Mouse (Mus musculus): ENCODE measurements around the gene Ppp6c. TPM values are rescaled to one million over a fixed set of nuclear protein-coding genes. Genes with fewer than 3 reads are reported as not detected.
"Not testable (repeated sequence)": the region's sequence is repeated elsewhere in the genome, so short reads cannot be mapped to it uniquely, and the experiment has no call there.

The Ppp6c gene
- 90.3 and 93.9 TPM in 2 replicates for polyA plus RNA-seq (2014; fragmentation: Nextera tagmentation; extraction: Ambion mirVana)

GRCm38 (mm10) chr2:39226019-39226640 lies at the start of gene Ppp6c:
Ppp6c (minus strand) TSS chr2:39226451.
- DNase-seq (ENCODE audit: low spot score) (peak; percentile 93), ATAC-seq (ENCODE audit: insufficient read depth, low FRiP score, low TSS enrichment) (peak; percentile 97)
- Histone ChIP-seq H3K9ac (ENCODE audit: low read length) (peak within 1 kb of the TSS; percentile 81), H3K36me3 (ENCODE audit: control insufficient read depth, insufficient read depth, low read length) (no peaks in the 10 kb centered on the region), H3K27ac (ENCODE audit: low read depth, low read length) (peak within 1 kb of the TSS; percentile 84), H3K27me3 (ENCODE audit: control insufficient read depth, insufficient read depth, low read length) (no peaks in the 10 kb centered on the region), H3K4me2 (ENCODE audit: low read depth) (peak within 1 kb of the TSS; percentile 67), H3K4me1 (ENCODE audit: control insufficient read depth, insufficient read depth, low read length) (peaks cover 2% of the 10 kb centered on the region; the same call in 1 of the 2 replicates), H3K9me3 (ENCODE audit: control insufficient read depth, low read length) (no peaks in the 10 kb centered on the region), H3K4me3 (ENCODE audit: low read depth, low read length) (peak within 1 kb of the TSS; percentile 65)
- 0% methylated on average over 56 of the region's 56 CpGs for WGBS

- WGBS, result 61% methylated on average over 3 of the region's 3 CpGs
- no peak overlapping the region for H3K27ac ChIP-seq (ENCODE audit: low read depth, low read length)
- no peaks in the 10 kb centered on the region for H3K4me1 ChIP-seq (ENCODE audit: control insufficient read depth, insufficient read depth, low read length)
- H3K4me3 ChIP-seq (ENCODE audit: low read depth, low read length), result no peak overlapping the region
- H3K9ac ChIP-seq (ENCODE audit: low read length), result no peak overlapping the region
- DNase-seq (ENCODE audit: low spot score) (peak; percentile 12), ATAC-seq (ENCODE audit: insufficient read depth, low FRiP score, low TSS enrichment) (no peak)
- no peaks in the 10 kb centered on the region for H3K9me3 ChIP-seq (ENCODE audit: control insufficient read depth, low read length)
- H3K36me3 ChIP-seq (ENCODE audit: control insufficient read depth, insufficient read depth, low read length), result no peaks in the 10 kb centered on the region
- no peak overlapping the region for H3K4me2 ChIP-seq (ENCODE audit: low read depth)
- no peaks in the 10 kb centered on the region for H3K27me3 ChIP-seq (ENCODE audit: control insufficient read depth, insufficient read depth, low read length)
Observed at GRCm38 (mm10) chr2:39268357-39268756, 42.1 kb upstream of the Ppp6c start.

GRCm38 (mm10) chr2:39252275-39252674 lies 26.0 kb upstream of the Ppp6c start:
- ATAC-seq (ENCODE audit: insufficient read depth, low FRiP score, low TSS enrichment); H3K4me3 ChIP-seq (ENCODE audit: low read depth, low read length); H3K4me2 ChIP-seq (ENCODE audit: low read depth); H3K36me3 ChIP-seq (ENCODE audit: control insufficient read depth, insufficient read depth, low read length); H3K27me3 ChIP-seq (ENCODE audit: control insufficient read depth, insufficient read depth, low read length); H3K9me3 ChIP-seq (ENCODE audit: control insufficient read depth, low read length); H3K4me1 ChIP-seq (ENCODE audit: control insufficient read depth, insufficient read depth, low read length); H3K27ac ChIP-seq (ENCODE audit: low read depth, low read length); DNase-seq (ENCODE audit: low spot score); H3K9ac ChIP-seq (ENCODE audit: low read length): not testable (repeated sequence)
- WGBS, result 93% methylated on average over 11 of the region's 11 CpGs

- H3K4me2 ChIP-seq (ENCODE audit: low read depth); H3K4me1 ChIP-seq (ENCODE audit: control insufficient read depth, insufficient read depth, low read length); ATAC-seq (ENCODE audit: insufficient read depth, low FRiP score, low TSS enrichment); DNase-seq (ENCODE audit: low spot score); H3K27ac ChIP-seq (ENCODE audit: low read depth, low read length); H3K36me3 ChIP-seq (ENCODE audit: control insufficient read depth, insufficient read depth, low read length); H3K4me3 ChIP-seq (ENCODE audit: low read depth, low read length); H3K9ac ChIP-seq (ENCODE audit: low read length); H3K27me3 ChIP-seq (ENCODE audit: control insufficient read depth, insufficient read depth, low read length); H3K9me3 ChIP-seq (ENCODE audit: control insufficient read depth, low read length): not testable (repeated sequence)
- WGBS, result 79% methylated on average over 7 of the region's 11 CpGs
Observed at GRCm38 (mm10) chr2:39246862-39247261, 20.6 kb upstream of the Ppp6c start.

GRCm38 (mm10) chr2:39226731-39227130 lies 480 bp upstream of the Ppp6c start:
- peak overlapping the region; percentile 40 for H3K4me2 ChIP-seq (ENCODE audit: low read depth)
- no peak overlapping the region for H3K27ac ChIP-seq (ENCODE audit: low read depth, low read length)
- no peaks in the 10 kb centered on the region for H3K36me3 ChIP-seq (ENCODE audit: control insufficient read depth, insufficient read depth, low read length)
- peak overlapping the region; percentile 65 for H3K4me3 ChIP-seq (ENCODE audit: low read depth, low read length)
- no peaks in the 10 kb centered on the region for H3K9me3 ChIP-seq (ENCODE audit: control insufficient read depth, low read length)
- no peaks in the 10 kb centered on the region for H3K27me3 ChIP-seq (ENCODE audit: control insufficient read depth, insufficient read depth, low read length)
- DNase-seq (ENCODE audit: low spot score) (no peak), ATAC-seq (ENCODE audit: insufficient read depth, low FRiP score, low TSS enrichment) (peak; percentile 10; the same call in 1 of the 2 replicates)
- H3K9ac ChIP-seq (ENCODE audit: low read length), result no peak overlapping the region
- H3K4me1 ChIP-seq (ENCODE audit: control insufficient read depth, insufficient read depth, low read length), result peaks cover 2% of the 10 kb centered on the region; the same call in 1 of the 2 replicates
- WGBS, result 24% methylated on average over 3 of the region's 3 CpGs

- DNase-seq (ENCODE audit: low spot score) (peak; percentile 36), ATAC-seq (ENCODE audit: insufficient read depth, low FRiP score, low TSS enrichment) (peak; percentile 42)
- H3K36me3 ChIP-seq (ENCODE audit: control insufficient read depth, insufficient read depth, low read length); H3K9me3 ChIP-seq (ENCODE audit: control insufficient read depth, low read length); H3K27me3 ChIP-seq (ENCODE audit: control insufficient read depth, insufficient read depth, low read length); H3K4me1 ChIP-seq (ENCODE audit: control insufficient read depth, insufficient read depth, low read length): not testable (repeated sequence)
- H3K4me3 ChIP-seq (ENCODE audit: low read depth, low read length), result peak overlapping the region; percentile 65
- H3K27ac ChIP-seq (ENCODE audit: low read depth, low read length), result peak overlapping the region; percentile 84
- H3K4me2 ChIP-seq (ENCODE audit: low read depth), result peak overlapping the region; percentile 67
- peak overlapping the region; percentile 81 for H3K9ac ChIP-seq (ENCODE audit: low read length)
- 5% methylated on average over 25 of the region's 36 CpGs for WGBS
Observed at GRCm38 (mm10) chr2:39225331-39226018, 776 bp downstream of the Ppp6c start.

- DNase-seq (ENCODE audit: low spot score), result no peak
- H3K4me3 ChIP-seq (ENCODE audit: low read depth, low read length), result no peak overlapping the region
Observed at GRCm38 (mm10) chr2:39224621-39225020, 1.6 kb downstream of the Ppp6c start.

GRCm38 (mm10) chr2:39220010-39220409 lies 6.2 kb downstream of the Ppp6c start:
- Histone ChIP-seq H3K4me1 (ENCODE audit: control insufficient read depth, insufficient read depth, low read length) (peaks cover 2% of the 10 kb centered on the region; the same call in 1 of the 2 replicates), H3K4me2 (ENCODE audit: low read depth) (no peak overlapping the region), H3K27ac (ENCODE audit: low read depth, low read length) (no peak overlapping the region), H3K4me3 (ENCODE audit: low read depth, low read length) (no peak overlapping the region), H3K36me3 (ENCODE audit: control insufficient read depth, insufficient read depth, low read length) (no peaks in the 10 kb centered on the region), H3K27me3 (ENCODE audit: control insufficient read depth, insufficient read depth, low read length) (no peaks in the 10 kb centered on the region), H3K9ac (ENCODE audit: low read length) (no peak overlapping the region), H3K9me3 (ENCODE audit: control insufficient read depth, low read length) (no peaks in the 10 kb centered on the region)
- ATAC-seq (ENCODE audit: insufficient read depth, low FRiP score, low TSS enrichment) (no peak), DNase-seq (ENCODE audit: low spot score) (no peak)
- WGBS, result 96% methylated on average over 6 of the region's 6 CpGs

More at GRCm38 (mm10) chr2:39224621-39225020, 1.6 kb downstream of the Ppp6c start:
- H3K9me3 ChIP-seq (ENCODE audit: control insufficient read depth, low read length), result no peaks in the 10 kb centered on the region
- no peaks in the 10 kb centered on the region for H3K36me3 ChIP-seq (ENCODE audit: control insufficient read depth, insufficient read depth, low read length)
- H3K4me2 ChIP-seq (ENCODE audit: low read depth), result peak overlapping the region; percentile 67
- peaks cover 2% of the 10 kb centered on the region; the same call in 1 of the 2 replicates for H3K4me1 ChIP-seq (ENCODE audit: control insufficient read depth, insufficient read depth, low read length)
- ATAC-seq (ENCODE audit: insufficient read depth, low FRiP score, low TSS enrichment), result no peak
- H3K27me3 ChIP-seq (ENCODE audit: control insufficient read depth, insufficient read depth, low read length), result no peaks in the 10 kb centered on the region
- H3K27ac ChIP-seq (ENCODE audit: low read depth, low read length), result no peak overlapping the region
- no peak overlapping the region for H3K9ac ChIP-seq (ENCODE audit: low read length)

GRCm38 (mm10) chr2:39219034-39219433 lies 7.2 kb downstream of the Ppp6c start:
- H3K27ac ChIP-seq (ENCODE audit: low read depth, low read length), result no peak overlapping the region
- DNase-seq (ENCODE audit: low spot score), result no peak
- no peak overlapping the region for H3K9ac ChIP-seq (ENCODE audit: low read length)
- H3K9me3 ChIP-seq (ENCODE audit: control insufficient read depth, low read length), result no peaks in the 10 kb centered on the region
- ATAC-seq (ENCODE audit: insufficient read depth, low FRiP score, low TSS enrichment), result no peak
- H3K4me1 ChIP-seq (ENCODE audit: control insufficient read depth, insufficient read depth, low read length), result no peaks in the 10 kb centered on the region
- WGBS, result 95% methylated on average over 3 of the region's 3 CpGs
- no peak overlapping the region for H3K4me2 ChIP-seq (ENCODE audit: low read depth)
- H3K36me3 ChIP-seq (ENCODE audit: control insufficient read depth, insufficient read depth, low read length), result no peaks in the 10 kb centered on the region
- H3K4me3 ChIP-seq (ENCODE audit: low read depth, low read length), result no peak overlapping the region
- no peaks in the 10 kb centered on the region for H3K27me3 ChIP-seq (ENCODE audit: control insufficient read depth, insufficient read depth, low read length)

All from neural tube, embryonic 11.5 days (tissue).